Mouse (Mus musculus) kidney, postnatal 0 days (tissue): ENCODE data around the gene 2510009E07Rik. TPM values are rescaled to one million over a fixed set of nuclear protein-coding genes. Genes with fewer than 3 reads are reported as not detected.

Experiments
- ATAC-seq: fragments of 200-750 bp; cut with Nextera tagmentation; replicated peaks from 2 replicates; pipeline ENCODE4 v1.8.0; 2017; ENCODE audit warnings: low read depth, moderate number of reproducible peaks, moderate TSS enrichment, moderate library complexity; ENCODE audit not compliant: low FRiP score
- DNase-seq: peaks from one replicate; pipeline ENCODE4 v3.0.0-alpha.2; 2016; ENCODE audit warnings: low spot score
- H3K27ac ChIP-seq: fragments of 300-500 bp; sonication (generic); 2 replicates; pipeline ENCODE4 v1.5.1; 2014; ENCODE audit warnings: mild to moderate bottlenecking
- H3K27me3 ChIP-seq: fragments of 300-500 bp; sonication (generic); 2 replicates; pipeline ENCODE4 v1.6.1; 2014; ENCODE audit warnings: low read length, mixed read lengths; ENCODE audit not compliant: insufficient read depth
- H3K36me3 ChIP-seq: fragments of 300-500 bp; sonication (generic); 2 replicates; pipeline ENCODE4 v1.6.1; 2014; ENCODE audit warnings: low read length, mixed read lengths; ENCODE audit not compliant: insufficient read depth
- H3K4me1 ChIP-seq: fragments of 300-500 bp; sonication (generic); replicated peaks from 2 replicates; pipeline ENCODE4 v1.6.1; 2014; ENCODE audit warnings: antibody characterized with exemption, low read length, mixed read lengths; ENCODE audit not compliant: insufficient read depth
- H3K4me2 ChIP-seq: fragments of 300-500 bp; sonication (generic); 2 replicates; pipeline ENCODE4 v1.6.1; 2014; ENCODE audit warnings: mild to moderate bottlenecking, low read length, moderate library complexity, mixed read lengths
- H3K4me3 ChIP-seq: fragments of 300-500 bp; sonication (generic); replicated peaks from 2 replicates; pipeline ENCODE4 v1.5.1; 2014; ENCODE audit warnings: low read depth, low read length
- H3K9ac ChIP-seq: fragments of 300-500 bp; sonication (generic); 2 replicates; pipeline ENCODE4 v1.6.1; 2014; ENCODE audit warnings: low read depth, low read length
- H3K9me3 ChIP-seq: fragments of 300-500 bp; sonication (generic); replicated peaks from 2 replicates; pipeline ENCODE4 v1.6.1; 2016; ENCODE audit warnings: low read length, inconsistent platforms, mixed read lengths
- CTCF ChIP-seq: IDR thresholded peaks from 2 replicates; pipeline ENCODE4 v1.5.1; 2016; ENCODE audit warnings: antibody characterized with exemption, low read depth, mild to moderate bottlenecking, moderate library complexity
- WGBS: fragments of 180-500 bp; shearing (Covaris S2); extraction: QIAGEN DNeasy Blood & Tissue Kit; methylation state at CpG from one replicate; pipeline ENCODE4 v1.1.7; 2014; 5-methylcytosine and 5-hydroxymethylcytosine counted together
- polyA plus RNA-seq: library from polyadenylated mRNA; unstranded; fragments of >200 nt; fragmentation: Nextera tagmentation; extraction: Ambion mirVana; gene quantifications from 2 replicates; pipeline ENCODE4 v1.2.1, GENCODE M21; 2015

The 2510009E07Rik gene
- polyA plus RNA-seq, 1 experiment from 2014 or later = 13.6 TPM

- H3K27ac ChIP-seq = no peak overlapping the region
- DNase-seq (no peak), ATAC-seq (no peak)
- no peak overlapping the region for H3K4me2 ChIP-seq
- peaks cover 13% of the 10 kb centered on the region for H3K4me1 ChIP-seq
- H3K4me3 ChIP-seq = no peak overlapping the region
- WGBS = 55% methylated on average over 6 of the region's 6 CpGs
- TF ChIP-seq CTCF = no peak
- no peak overlapping the region for H3K9ac ChIP-seq
- H3K9me3 ChIP-seq = no peaks in the 10 kb centered on the region
- H3K36me3 ChIP-seq = no peaks in the 10 kb centered on the region
- no peaks in the 10 kb centered on the region for H3K27me3 ChIP-seq
Measured at GRCm38 (mm10) chr16:21604354-21604753, 90.1 kb downstream of the 2510009E07Rik start.

Other genes with a start within 250 kb of the 2510009E07Rik start
- 16.5 and 17.8 TPM in 2 replicates for gene Ehhadh, start 93.1 kb upstream of the 2510009E07Rik start, polyA plus RNA-seq
- gene Map3k13, start 99.7 kb upstream of the 2510009E07Rik start, polyA plus RNA-seq = 0.53 and 0.66 TPM in 2 replicates